Mouse (Mus musculus): ENCODE measurements around the gene Kcnip1.

- TF ChIP-seq CTCF (IDR thresholded peaks at IDR 0.05; ENCODE audit: low read depth) (no peak), EP300 (IDR thresholded peaks at IDR 0.05; ENCODE audit: low read depth) (no peak)
Measured at GRCm38 (mm10) chr11:34009316-34010087, 16.6 kb upstream of the Kcnip1 start.

Data from liver, embryonic 14.5 days (tissue).